32 mouse cellular contexts compared by ENCODE assay signal in genomic region chr10:86785396-86785795, GRCm38 (mm10). TPM values are rescaled to one million over a fixed set of nuclear protein-coding genes. Genes with fewer than 3 reads are reported as not detected.
DNase-seq lines count a peak whose midpoint lies in the region; ATAC-seq lines count a peak whose summit lies in the region.
"Had no signal": no experiment of that assay in that cellular context is flagged by ENCODE, and none has a peak within 500 bp of the region (broad histone marks: within the 10 kb centered on the region; RNA-seq: fewer than 3 reads in every experiment).

No protein-coding gene starts in this region.

- no peaks in the 10 kb centered on the region for H3K27me3 ChIP-seq in kidney, embryonic 15.5 days
- H3K27me3 ChIP-seq: CH12.LX; forebrain, embryonic 13.5 days; hindbrain, embryonic 15.5 days; Patski had no signal

- WGBS in kidney, embryonic 15.5 days: 68% methylated on average over 2 of the region's 2 CpGs

- H3K9me3 ChIP-seq in kidney, embryonic 15.5 days (replicated peaks): no peaks in the 10 kb centered on the region
- H3K9me3 ChIP-seq: forebrain, embryonic 10.5 days; forebrain, embryonic 13.5 days; G1E; heart, embryonic 10.5 days; hindbrain, embryonic 12.5 days; hindbrain, embryonic 15.5 days had no signal

- peaks cover 14% of the 10 kb centered on the region; the same call in 1 of the 2 replicates for H3K4me1 ChIP-seq in kidney, embryonic 15.5 days

- H3K36me3 ChIP-seq in kidney, embryonic 15.5 days: no peaks in the 10 kb centered on the region
- H3K36me3 ChIP-seq: forebrain, embryonic 10.5 days; heart, embryonic 10.5 days; hindbrain, embryonic 12.5 days; hindbrain, embryonic 15.5 days had no signal

- H3K9ac ChIP-seq in kidney, embryonic 15.5 days: no peak overlapping the region
- H3K9ac ChIP-seq: forebrain, embryonic 13.5 days; hindbrain, embryonic 12.5 days; hindbrain, embryonic 15.5 days had no signal

- no peak overlapping the region for H3K4me2 ChIP-seq in kidney, embryonic 15.5 days
- H3K4me2 ChIP-seq: forebrain, embryonic 13.5 days; hindbrain, embryonic 12.5 days; hindbrain, embryonic 15.5 days had no signal

- DNase-seq in adrenal gland, adult 2 months: peak; percentile 15
- no peak for DNase-seq in adrenal gland, adult 18-20 months (ENCODE audit: low spot score in 2 of 2)
- DNase-seq in kidney, adult 11 months: peak; percentile 50
- DNase-seq in kidney, adult 9 months: peak; percentile 51
- no peak for DNase-seq in kidney, postnatal 4 days
- DNase-seq in kidney, postnatal 25 days: peak; percentile 27 to 70
- no peak for DNase-seq in embryo, embryonic 10.5 days (ENCODE audit: low spot score)
- DNase-seq: adrenal gland, postnatal 14 days; B cell, adult 2 months; cerebellum, adult 11 months; cerebellum, adult 8-10 months; cerebellum, postnatal 10 days; cerebellum, postnatal 36 days; gastrocnemius, postnatal 14 days; heart, adult 2 months had no signal

- no peak overlapping the region for H3K4me3 ChIP-seq in kidney, embryonic 15.5 days (replicated peaks)
- H3K4me3 ChIP-seq: forebrain, embryonic 10.5 days; forebrain, embryonic 13.5 days; heart, adult 2 months; heart, embryonic 10.5 days; hindbrain, embryonic 12.5 days; hindbrain, embryonic 15.5 days had no signal

- no peak for ATAC-seq in kidney, embryonic 15.5 days (replicated peaks; ENCODE audit: low FRiP score)
- ATAC-seq: forebrain, embryonic 13.5 days; forebrain, embryonic 16.5 days; Patski had no signal

- no peak overlapping the region for H3K27ac ChIP-seq in kidney, embryonic 15.5 days
- H3K27ac ChIP-seq: forebrain, embryonic 10.5 days; forebrain, embryonic 13.5 days; heart, adult 2 months; heart, embryonic 10.5 days; hindbrain, embryonic 12.5 days; hindbrain, embryonic 15.5 days had no signal

RNA-seq across cellular contexts. Expression of gene Nt5dc3, which starts 6.6 kb away (rescaled TPM):
- 10 to 100 TPM; 29.8 to 57.4 TPM for total RNA-seq in adrenal gland, adult 2 months (2021)
- polyA plus RNA-seq in adrenal gland, adult 2 months (2012; rRNA removed): 29.0 and 30.2 TPM in 2 replicates
- 10 to 100 TPM; 39.3 to 46.3 TPM for total RNA-seq in adrenal gland, adult 18-20 months (2021)
- 1.2 and 1.4 TPM in 2 replicates for polyA plus RNA-seq in kidney, embryonic 15.5 days (2015; fragmentation: Nextera tagmentation; extraction: Ambion mirVana)

RNA-seq across cellular contexts. Expression of gene Gm49358, which starts 21.6 kb away (rescaled TPM):
- 10 to 100 TPM; 20.1 to 23.6 TPM for total RNA-seq in adrenal gland, adult 2 months (2021)
- polyA plus RNA-seq in adrenal gland, adult 2 months (2012; rRNA removed): not detected in 2 replicates
- total RNA-seq in adrenal gland, adult 18-20 months (2021): 10 to 100 TPM; 12.4 to 15.9 TPM
- not detected in 2 replicates for polyA plus RNA-seq in kidney, embryonic 15.5 days (2015; fragmentation: Nextera tagmentation; extraction: Ambion mirVana)
- total RNA-seq: G1E; hematopoietic stem cell, adult 5-6 weeks had no signal
- polyA plus RNA-seq: cortical plate, adult 2 months; embryonic facial prominence, embryonic 14.5 days; forebrain, embryonic 10.5 days; forebrain, embryonic 13.5 days; forebrain, embryonic 16.5 days; G1E; gonadal fat pad, adult 2 months; heart, adult 2 months; heart, embryonic 10.5 days; heart, embryonic 14.5 days; heart, postnatal 0 days; hindbrain, embryonic 12.5 days; hindbrain, embryonic 15.5 days; intestine, embryonic 14.5 days had no signal

Comparison
In these comparisons a context has a peak if more than half of its experiments do, and no peak if none do; other contexts are left out.
1. DNase-seq: peak in adrenal gland, adult 2 months (single experiment), kidney, adult 11 months (single experiment), kidney, adult 9 months (single experiment) and kidney, postnatal 25 days (2 of 2); none in adrenal gland, adult 18-20 months (0 of 2), kidney, postnatal 4 days (0 of 2) and embryo, embryonic 10.5 days (single experiment).